Mouse (Mus musculus) right cerebral cortex, postnatal 36 days (tissue): ENCODE measurements around the gene Ncs1.
A peak's percentile ranks its signal among the peaks of the same experiment; 100 is the strongest.

ENCODE experiments used
- DNase-seq, 2 experiments: peaks; one replicate each; pipeline ENCODE4 v3.0.0; 2022; ENCODE audit warnings: low spot score in 2 of 2, mixed read lengths in 1 of 2

Gene Ncs1

DNA sequence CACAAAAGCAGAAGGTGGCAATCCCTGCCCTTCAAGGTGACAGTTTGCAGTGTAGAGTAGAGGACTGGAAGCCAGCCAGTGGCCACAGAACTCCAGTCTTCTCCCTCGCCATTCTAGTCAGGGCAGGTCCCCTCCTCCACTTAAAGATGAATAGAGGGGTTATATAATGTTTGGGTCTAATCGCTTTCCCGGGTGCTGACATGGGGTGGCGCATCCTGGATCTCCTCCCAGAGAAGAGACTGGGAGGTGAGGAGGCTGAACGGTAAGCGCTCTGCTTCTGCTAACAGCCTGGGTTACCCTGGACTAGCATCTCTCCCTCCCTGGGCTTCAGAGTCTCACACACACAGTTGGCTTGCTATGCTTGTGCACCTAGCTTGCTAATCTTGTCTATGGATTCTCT, 32.2 kb downstream of the Ncs1 start:
- DNase-seq = no peak

DNA sequence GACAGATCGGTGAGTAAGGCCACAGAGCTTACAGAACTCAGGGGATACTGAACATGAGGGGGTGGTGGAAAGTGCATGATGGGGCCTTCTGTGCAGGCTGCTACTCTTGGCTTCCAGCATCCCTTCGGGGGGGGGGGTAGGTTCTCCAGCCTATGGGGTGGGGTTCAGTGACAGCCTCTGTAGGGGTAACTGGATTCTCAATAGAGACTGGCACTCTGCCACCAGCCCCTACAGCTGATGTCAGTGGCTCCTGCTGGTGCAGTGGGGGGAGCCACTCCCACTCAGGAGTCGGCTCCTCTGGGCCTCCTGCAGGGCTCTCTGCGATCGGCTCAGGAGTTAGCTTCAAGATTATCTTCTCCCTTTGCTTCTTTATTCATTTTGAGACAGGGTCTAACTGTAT, 32.9 kb downstream of the Ncs1 start:
- DNase-seq = no peak

DNA sequence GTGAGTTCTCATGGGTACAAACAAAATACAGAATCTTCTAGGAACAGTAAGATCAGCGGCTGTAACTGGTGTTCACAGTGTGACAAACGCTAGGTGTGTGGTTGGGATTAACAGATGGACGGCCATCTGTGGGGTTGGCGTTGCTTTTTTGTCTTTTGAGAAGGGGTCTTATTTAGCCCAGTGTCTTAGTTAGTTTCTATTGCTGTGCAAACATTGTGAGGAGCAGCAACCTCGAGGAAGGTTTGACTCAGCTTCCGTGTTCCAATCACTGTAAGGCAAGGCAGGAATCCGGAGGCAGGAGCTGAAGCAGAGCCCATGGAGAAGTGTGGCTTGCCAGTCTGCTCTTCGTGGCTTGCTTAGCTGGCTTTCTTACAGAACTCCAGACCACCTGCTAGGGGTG, 35.5 kb downstream of the Ncs1 start:
- no peak for DNase-seq

DNA sequence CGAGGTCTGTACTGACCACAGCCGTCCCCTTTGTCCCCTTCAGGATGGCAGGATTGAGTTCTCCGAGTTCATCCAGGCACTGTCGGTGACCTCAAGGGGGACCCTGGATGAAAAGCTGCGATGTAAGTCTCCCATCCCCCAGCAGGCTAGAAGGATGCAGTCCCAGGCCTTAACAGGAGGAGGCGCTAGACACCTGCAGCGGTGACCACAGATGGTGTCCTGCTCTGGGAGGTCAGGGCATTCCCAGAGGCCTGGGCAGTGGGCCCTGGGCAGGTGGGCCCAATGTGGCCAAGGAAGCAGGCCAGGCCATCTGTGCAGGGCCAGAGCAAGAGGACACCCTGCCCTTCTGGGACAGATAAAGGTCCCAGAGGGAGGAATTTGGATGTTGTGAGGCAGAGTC, 36.6 kb downstream of the Ncs1 start:
- DNase-seq = no peak

GRCm38 (mm10) chr2:31282880-31283279, 37.3 kb downstream of the Ncs1 start:
- DNase-seq = peak in 1 of 2 experiments; percentile 36

- no peak for DNase-seq
These were observed 38.9 kb downstream of the Ncs1 start for GRCm38 (mm10) chr2:31284531-31284930.

DNA sequence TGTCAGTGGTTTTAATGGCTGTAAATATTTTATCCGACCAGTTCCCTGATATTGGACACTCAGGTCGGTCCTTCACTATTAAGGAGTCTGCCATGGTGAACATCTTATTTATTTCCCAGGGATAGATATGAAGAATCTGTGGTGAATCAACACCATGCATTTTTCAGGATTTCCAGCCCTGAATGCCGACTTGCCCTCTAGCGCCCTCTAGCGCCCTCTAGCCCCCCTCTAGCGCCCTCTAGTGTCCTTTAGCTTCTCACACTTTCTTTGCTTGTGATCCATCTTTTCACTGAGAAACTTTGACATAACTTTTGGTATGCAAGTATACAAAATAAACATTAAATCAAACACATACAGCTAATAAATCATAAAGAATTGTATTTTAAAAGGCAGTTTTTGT, 45.8 kb downstream of the Ncs1 start:
- no peak for DNase-seq

DNA sequence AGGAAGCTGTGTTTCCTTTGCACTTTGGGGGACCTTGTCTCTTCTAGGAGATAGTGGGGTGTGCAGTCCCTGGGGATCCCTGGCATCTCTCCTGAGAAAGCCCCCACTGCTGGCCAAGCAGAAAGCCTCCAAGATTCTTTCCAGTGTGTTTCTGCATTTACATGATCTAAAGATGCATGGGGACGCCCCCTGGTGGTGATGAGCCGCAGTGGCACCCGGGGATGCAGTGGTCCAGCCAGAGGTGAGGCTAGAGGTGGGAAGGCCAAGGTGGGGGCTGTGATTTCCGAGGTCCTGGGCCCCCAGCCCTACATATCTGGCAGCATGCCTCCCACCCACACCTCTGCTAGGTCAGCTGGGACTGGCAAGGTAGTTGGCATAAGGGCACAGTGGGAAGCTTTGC, 49.4 kb downstream of the Ncs1 start:
- DNase-seq = peak; percentile 65 to 69

- DNase-seq = no peak
These were observed 50.8 kb downstream of the Ncs1 start for GRCm38 (mm10) chr2:31296395-31296794.

DNA sequence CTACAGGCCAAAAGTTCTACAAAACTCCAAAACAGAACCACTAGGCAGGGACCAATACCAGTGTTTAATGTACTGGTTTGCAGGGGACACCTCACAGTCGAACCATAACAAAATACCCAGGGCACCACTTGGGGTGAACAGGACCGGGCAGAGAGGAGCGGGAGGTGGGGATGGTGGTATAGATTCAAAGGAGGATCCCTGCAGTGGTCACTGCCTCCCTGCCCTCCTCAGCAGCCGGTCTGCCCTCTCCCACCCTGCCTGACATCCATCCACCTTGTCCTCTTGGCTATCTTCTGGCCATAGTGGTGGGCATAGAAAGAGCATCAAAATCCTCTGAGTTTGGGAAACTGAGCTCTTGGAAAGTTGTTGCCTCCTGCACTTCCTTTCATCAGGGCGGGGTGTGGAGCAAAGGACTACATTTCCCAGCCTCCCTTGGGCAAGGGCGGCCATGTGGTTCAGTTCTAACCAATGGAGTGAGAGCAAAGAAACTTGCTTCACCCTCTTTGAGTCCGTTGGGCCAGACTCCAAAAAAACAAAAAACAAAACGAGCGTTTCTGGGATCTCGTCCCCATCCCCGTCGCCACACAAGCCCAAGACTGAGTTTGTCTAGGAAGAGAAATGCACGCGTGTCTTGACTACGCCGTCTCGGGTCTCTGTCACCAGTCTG, 52.1 kb downstream of the Ncs1 start:
- DNase-seq = no peak

DNA sequence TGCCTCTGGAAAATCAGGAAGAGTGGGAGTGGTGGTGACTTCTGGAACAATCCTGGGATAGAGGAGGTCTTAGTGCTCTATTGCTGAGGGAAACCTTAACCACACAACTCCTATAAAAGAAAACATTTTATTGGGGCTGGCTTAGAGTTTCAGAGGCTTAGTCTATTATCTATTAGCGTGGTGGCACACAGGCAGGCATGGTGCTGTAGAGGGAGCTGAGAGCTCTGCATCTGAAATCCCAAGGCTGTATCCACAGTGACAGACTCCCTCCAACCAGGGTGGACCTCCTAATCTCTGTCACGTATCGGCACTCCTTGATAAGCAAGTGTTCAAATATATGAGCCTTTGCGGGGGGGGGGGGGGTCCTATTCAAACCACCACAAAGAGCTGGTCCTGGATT, 53.2 kb downstream of the Ncs1 start:
- no peak for DNase-seq

DNA sequence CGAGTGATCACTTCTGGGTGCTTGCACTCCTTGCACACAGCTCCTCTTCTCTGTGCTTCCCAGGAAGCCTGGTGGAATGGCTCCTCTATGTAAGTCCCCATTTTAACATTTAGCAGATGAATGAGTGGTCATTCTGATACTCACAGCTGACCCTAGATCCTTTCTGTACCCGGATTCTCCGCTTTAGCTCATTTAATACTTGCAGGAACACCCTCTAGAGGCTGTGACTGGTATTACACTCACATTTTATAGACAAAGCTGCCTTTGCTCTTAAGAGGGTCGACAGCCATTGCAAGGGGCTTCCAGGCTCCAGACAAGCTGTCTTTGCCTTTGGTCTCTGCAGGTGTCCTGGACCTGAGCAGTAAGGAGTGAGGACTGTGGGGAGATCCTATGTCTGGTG, 53.6 kb downstream of the Ncs1 start:
- DNase-seq = no peak

GRCm38 (mm10) chr2:31299996-31300395, 54.4 kb downstream of the Ncs1 start:
- no peak for DNase-seq

DNA sequence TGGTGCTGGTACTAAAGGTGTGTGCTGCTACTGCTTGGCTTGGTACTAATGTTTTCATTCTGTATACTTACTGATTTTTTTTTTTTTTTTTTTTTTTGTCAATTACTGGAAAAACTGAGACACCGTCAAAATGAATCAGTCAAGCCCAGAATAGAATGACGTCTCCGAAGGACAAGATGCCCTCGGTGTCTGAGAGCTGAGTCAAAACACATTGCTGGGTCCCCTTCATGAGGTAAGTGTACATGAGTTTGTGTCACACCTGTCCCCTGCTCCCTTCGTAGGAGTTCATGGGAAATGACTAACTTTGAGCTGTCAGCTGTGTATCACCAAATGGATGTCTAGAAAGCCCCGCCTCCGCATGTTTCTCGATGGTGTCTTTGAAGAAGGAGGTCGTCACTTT, 57.6 kb downstream of the Ncs1 start:
- no peak for DNase-seq

DNA sequence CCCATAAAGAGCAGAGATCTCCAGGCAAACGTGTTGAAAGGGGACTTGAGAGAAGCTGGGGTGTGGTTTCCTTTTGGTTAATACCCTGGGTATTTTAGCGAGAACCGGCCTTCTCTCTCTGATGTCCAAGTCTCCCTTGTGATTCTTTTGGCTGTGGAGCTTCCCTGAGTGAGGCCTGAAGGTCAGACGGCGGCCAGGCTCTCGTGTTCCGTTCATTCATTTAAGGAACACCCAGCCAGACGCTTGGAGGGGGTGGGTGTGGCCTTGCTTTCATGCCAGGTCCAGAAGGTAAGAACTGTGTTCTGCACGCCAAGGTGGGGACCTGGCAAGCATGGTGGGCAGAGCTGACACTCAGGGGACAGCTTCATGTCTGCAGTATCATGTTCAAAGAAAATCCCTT, 58.6 kb downstream of the Ncs1 start:
- DNase-seq = no peak

- DNase-seq = no peak
These were observed 59.4 kb downstream of the Ncs1 start for GRCm38 (mm10) chr2:31304801-31305665.

DNA sequence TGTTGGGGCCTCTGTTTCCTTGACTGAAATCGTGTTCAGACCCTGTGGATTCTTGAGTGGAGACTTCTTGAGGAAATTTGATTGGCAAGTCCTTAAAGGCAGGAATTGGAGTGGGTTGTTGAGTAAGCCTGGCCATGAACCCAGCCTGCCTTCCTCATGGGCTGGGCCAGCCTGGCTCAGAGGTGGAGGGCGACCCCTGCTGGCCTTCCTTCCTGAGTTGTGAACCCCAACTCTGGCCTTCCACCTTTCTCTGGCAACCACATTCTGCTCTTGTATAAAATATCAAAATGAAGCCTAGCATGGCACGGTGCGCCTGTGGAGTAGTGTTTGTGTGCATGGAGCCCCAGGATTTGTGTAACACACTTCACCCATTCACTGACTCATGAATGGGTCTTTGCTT, 60.1 kb downstream of the Ncs1 start:
- no peak for DNase-seq

DNA sequence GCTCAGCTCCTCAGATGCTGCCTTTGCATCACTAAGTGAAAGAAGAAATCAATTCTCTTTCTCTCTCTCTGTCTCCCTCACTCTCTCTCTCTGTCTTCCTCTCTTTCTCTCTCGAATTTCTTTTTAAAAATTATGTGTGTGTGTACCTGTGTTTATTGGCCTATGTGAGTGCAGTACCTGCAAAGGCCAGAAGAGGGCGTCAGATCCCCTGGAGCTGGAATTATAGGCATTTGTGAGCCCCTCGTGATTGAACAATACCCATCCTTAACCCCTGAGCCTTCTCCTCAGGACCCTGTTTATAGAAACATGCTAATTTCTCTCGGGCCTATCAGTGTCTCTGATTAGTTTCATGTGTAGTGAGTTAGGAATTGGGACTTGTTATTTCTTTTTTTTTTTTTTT, 62.6 kb downstream of the Ncs1 start:
- no peak for DNase-seq

DNA sequence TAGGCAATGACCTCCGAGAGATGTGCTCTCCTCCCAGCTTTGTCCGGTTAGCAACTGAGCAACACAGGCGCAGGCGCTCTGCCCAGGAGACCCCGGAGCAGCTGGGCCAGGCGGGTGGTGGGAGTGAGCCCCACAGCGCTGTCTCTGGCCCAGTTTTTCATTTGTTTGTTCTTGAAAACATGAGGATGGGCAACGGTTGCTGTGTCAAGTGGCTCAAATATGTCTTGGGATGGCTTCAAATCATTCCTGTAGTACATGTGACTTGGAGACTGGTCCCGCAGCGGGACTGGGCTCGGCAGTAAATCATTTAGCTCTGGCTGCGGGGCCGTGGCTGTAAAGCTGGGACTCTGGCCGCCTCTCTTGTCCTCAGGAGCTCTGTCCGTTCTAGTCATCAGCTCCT, 63.9 kb downstream of the Ncs1 start:
- DNase-seq = no peak

GRCm38 (mm10) chr2:31314007-31314465, 68.4 kb downstream of the Ncs1 start, which contains the start of gene Hmcn2:
Gene Hmcn2 (plus strand): TSS chr2:31314415.
- no peak for DNase-seq

DNA sequence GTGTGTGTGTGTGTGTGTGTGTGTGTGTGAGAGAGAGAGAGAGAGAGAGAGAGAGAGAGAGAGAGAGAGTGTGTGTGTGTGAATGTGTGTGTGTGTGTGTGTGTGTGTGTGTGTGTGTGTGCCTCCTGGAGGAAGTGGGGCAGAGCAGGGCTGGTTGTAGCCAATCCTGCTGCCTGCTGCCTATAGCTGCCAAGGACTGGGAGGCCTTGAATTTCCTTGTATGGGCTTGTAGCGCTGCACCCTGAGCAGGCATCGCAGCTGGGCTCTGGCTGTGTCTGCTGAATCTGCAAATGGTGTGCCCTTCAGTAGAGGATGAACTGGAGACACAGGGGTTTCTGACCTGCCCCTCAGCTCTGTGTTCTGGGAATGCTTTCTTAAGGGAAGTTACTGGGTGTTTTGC, 72.5 kb downstream of the Ncs1 start:
- DNase-seq = no peak

DNA sequence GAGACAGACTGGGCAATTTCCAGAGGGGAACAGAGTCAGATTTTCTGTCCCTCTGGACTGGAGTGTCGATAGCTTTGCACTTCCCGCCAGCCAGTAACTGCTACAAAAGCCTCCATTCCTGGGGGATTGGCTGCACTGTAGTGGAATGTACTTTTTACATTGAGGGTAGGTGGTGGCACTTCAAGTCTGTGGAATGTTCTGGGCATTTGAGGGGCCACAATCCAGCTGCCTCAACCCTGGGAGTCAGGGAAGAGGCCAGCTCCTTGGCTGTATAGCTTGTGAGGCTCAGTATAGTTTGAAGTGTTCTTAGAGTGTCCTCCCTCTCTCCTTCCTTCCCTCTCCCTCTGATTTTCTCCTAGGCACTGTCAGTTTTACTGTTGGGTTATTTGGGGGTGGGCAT, 73.6 kb downstream of the Ncs1 start:
- no peak for DNase-seq

DNA sequence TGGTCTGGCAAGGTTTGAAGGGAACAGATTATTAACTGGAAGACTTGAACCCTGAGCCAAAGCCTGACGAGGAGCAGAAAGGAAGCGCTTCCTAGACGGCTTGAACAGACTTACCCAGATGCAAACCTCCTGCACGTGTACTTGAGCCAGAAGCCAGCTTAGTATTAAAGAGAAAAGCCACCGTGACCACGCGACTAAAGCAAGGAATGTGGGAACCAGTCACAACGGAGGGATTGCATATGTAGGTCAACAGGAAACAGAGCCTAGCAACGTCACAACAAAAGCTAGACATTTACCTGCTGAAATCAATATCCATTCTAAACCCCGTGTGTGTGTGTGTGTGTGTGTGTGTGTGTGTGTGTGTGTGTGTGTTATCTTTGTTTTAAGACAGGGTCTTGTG, 81.6 kb downstream of the Ncs1 start:
- DNase-seq = no peak
